Mouse (Mus musculus): ENCODE measurements around the gene Atp13a3. TPM values are rescaled to one million over a fixed set of nuclear protein-coding genes. Genes with fewer than 3 reads are reported as not detected.

The Atp13a3 gene
- polyA plus RNA-seq, 1 experiment from 2014 or later, result 13.0 TPM

DNA sequence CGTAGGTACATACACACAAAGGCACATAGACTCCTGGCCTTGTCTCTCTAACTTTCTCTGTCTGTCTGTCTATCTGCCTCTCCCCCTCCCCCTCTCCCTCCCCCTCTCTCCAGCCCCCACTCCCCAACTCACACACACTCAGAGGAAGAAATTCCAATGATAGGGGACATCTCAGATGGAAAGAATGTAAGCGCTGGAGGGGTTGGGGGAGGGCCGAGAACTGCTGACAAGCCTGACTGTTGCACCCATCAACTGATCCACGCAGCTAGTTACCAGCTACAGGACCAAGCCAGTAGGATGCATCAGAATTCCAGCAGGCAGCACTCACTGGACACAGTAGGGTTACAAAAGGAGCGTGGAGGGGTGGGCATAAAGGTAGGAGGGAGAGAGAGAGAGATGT is 34.1 kb upstream of the Atp13a3 start:
- no peak overlapping the region for H3K27ac ChIP-seq (ENCODE audit: low read depth, low read length)
- H3K27me3 ChIP-seq (ENCODE audit: control insufficient read depth, insufficient read depth, low read length), result no peaks in the 10 kb centered on the region
- H3K4me2 ChIP-seq (ENCODE audit: low read depth, low read length), result no peak overlapping the region
- WGBS, result 82% methylated on average over 5 of the region's 5 CpGs
- H3K9me3 ChIP-seq (ENCODE audit: control insufficient read depth, low read length), result no peaks in the 10 kb centered on the region
- no peaks in the 10 kb centered on the region for H3K4me1 ChIP-seq (ENCODE audit: control insufficient read depth, insufficient read depth, low read length)
- ATAC-seq (ENCODE audit: low read depth), result no peak
- H3K36me3 ChIP-seq (ENCODE audit: control insufficient read depth, insufficient read depth, low read length), result no peaks in the 10 kb centered on the region
- no peak overlapping the region for H3K9ac ChIP-seq (replicated peaks; ENCODE audit: low read depth, low read length)
- H3K4me3 ChIP-seq (ENCODE audit: low read depth, low read length), result no peak overlapping the region

DNA sequence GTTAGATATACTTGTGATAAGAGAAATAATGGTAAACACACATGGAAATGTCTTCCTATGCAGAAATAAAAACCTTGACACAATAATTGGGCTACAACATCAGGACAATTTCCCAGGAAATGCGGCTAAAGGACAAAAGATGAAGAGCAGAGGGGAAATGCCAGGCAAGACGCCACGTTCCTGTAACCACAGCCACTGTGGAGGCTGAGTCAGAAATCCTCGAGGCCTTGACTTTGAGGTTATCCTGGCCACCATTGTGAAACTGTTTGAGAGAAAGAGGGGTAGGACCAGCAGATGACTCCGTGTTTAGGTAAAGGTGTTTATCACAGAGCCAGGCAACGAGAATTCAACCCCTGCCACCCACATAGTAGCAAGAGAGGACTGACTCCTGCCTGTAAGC is 33.6 kb upstream of the Atp13a3 start:
- no peak for ATAC-seq (ENCODE audit: low read depth)
- H3K4me1 ChIP-seq (ENCODE audit: control insufficient read depth, insufficient read depth, low read length), result no peaks in the 10 kb centered on the region
- H3K4me2 ChIP-seq (ENCODE audit: low read depth, low read length), result no peak overlapping the region
- 84% methylated on average over 6 of the region's 6 CpGs for WGBS
- H3K9me3 ChIP-seq (ENCODE audit: control insufficient read depth, low read length), result no peaks in the 10 kb centered on the region
- H3K36me3 ChIP-seq (ENCODE audit: control insufficient read depth, insufficient read depth, low read length), result no peaks in the 10 kb centered on the region
- no peak overlapping the region for H3K9ac ChIP-seq (replicated peaks; ENCODE audit: low read depth, low read length)
- no peak overlapping the region for H3K4me3 ChIP-seq (ENCODE audit: low read depth, low read length)
- no peak overlapping the region for H3K27ac ChIP-seq (ENCODE audit: low read depth, low read length)
- H3K27me3 ChIP-seq (ENCODE audit: control insufficient read depth, insufficient read depth, low read length), result no peaks in the 10 kb centered on the region

DNA sequence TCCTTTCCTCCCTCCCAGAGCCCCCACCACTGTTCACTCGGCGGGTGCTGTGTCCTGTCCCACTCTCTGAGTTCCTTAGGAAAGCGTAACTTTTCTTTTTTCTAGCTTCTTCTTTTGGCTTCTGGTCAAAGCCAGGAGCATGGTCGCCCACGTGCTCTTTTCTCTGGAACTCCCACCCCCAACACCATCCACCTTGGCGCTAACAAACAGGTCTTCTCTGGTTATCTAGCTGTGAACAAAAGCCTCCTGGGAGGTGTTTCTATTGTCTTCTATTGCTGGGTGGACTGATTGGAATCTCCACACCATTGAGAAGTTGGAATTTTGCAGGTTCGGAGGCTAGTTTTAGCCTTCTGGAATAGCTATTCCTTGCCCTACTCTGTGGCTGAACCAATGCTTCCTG is 30.5 kb upstream of the Atp13a3 start:
- WGBS, result 87% methylated on average over 7 of the region's 7 CpGs
- Histone ChIP-seq H3K4me3 (ENCODE audit: low read depth, low read length) (no peak overlapping the region), H3K4me2 (ENCODE audit: low read depth, low read length) (no peak overlapping the region), H3K4me1 (ENCODE audit: control insufficient read depth, insufficient read depth, low read length) (no peaks in the 10 kb centered on the region), H3K36me3 (ENCODE audit: control insufficient read depth, insufficient read depth, low read length) (no peaks in the 10 kb centered on the region), H3K9me3 (ENCODE audit: control insufficient read depth, low read length) (no peaks in the 10 kb centered on the region), H3K27me3 (ENCODE audit: control insufficient read depth, insufficient read depth, low read length) (no peaks in the 10 kb centered on the region), H3K27ac (ENCODE audit: low read depth, low read length) (no peak overlapping the region), H3K9ac (replicated peaks; ENCODE audit: low read depth, low read length) (no peak overlapping the region)
- ATAC-seq (ENCODE audit: low read depth), result no peak

DNA sequence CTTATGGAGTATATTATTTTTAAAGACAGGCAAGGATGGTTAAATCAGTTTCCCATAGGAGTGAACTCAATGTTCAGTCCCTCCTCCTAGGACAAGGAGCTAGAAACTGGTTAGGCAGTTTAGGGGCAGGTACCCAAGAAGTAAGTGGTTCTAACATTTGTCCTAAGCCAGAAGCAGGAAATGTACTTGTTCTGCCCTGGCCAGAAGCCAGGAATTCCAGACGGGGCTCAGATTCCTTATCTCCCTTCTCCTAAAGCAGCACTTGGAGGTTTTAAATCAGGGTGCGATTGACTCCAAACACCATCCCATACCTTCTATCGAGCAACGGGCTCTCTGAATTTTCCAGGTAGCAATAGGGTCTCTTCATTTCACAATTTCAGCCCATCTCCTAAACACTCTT is 29.6 kb upstream of the Atp13a3 start:
- WGBS, result 81% methylated on average over 4 of the region's 4 CpGs
- no peaks in the 10 kb centered on the region for H3K36me3 ChIP-seq (ENCODE audit: control insufficient read depth, insufficient read depth, low read length)

DNA sequence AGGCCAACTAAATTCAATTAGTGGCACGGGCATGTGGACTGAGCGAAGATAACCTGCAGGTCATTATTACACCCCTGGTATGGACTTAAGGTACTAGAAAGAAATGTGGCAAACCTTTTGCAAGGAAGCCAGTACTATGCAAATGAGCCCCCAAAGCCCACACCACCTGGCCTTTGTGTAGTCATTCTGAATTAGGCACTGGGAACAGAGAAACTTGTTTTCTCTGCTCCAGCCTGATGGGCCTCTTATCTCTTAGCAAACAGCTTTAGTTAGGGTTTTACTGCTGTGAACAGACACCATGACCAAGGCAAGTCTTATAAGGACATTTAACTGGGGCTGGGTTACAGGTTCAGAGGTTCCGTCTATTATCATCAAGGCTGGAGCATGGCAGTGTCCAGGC is 27.4 kb upstream of the Atp13a3 start:
- no peaks in the 10 kb centered on the region for H3K9me3 ChIP-seq (ENCODE audit: control insufficient read depth, low read length)
- H3K36me3 ChIP-seq (ENCODE audit: control insufficient read depth, insufficient read depth, low read length), result no peaks in the 10 kb centered on the region
- ATAC-seq (ENCODE audit: low read depth), result no peak
- H3K27me3 ChIP-seq (ENCODE audit: control insufficient read depth, insufficient read depth, low read length), result no peaks in the 10 kb centered on the region
- H3K9ac ChIP-seq (replicated peaks; ENCODE audit: low read depth, low read length), result no peak overlapping the region
- H3K4me2 ChIP-seq (ENCODE audit: low read depth, low read length), result no peak overlapping the region
- H3K27ac ChIP-seq (ENCODE audit: low read depth, low read length), result no peak overlapping the region
- no peaks in the 10 kb centered on the region for H3K4me1 ChIP-seq (ENCODE audit: control insufficient read depth, insufficient read depth, low read length)
- H3K4me3 ChIP-seq (ENCODE audit: low read depth, low read length), result no peak overlapping the region
- whole genome bisulfite sequencing, result 93% methylated on average over 3 of the region's 3 CpGs

More for the DNA sequence above, 29.6 kb upstream of the Atp13a3 start:
- Histone ChIP-seq H3K9me3 (ENCODE audit: control insufficient read depth, low read length) (no peaks in the 10 kb centered on the region), H3K4me2 (ENCODE audit: low read depth, low read length) (no peak overlapping the region), H3K4me3 (ENCODE audit: low read depth, low read length) (no peak overlapping the region), H3K4me1 (ENCODE audit: control insufficient read depth, insufficient read depth, low read length) (no peaks in the 10 kb centered on the region), H3K27me3 (ENCODE audit: control insufficient read depth, insufficient read depth, low read length) (no peaks in the 10 kb centered on the region), H3K27ac (ENCODE audit: low read depth, low read length) (no peak overlapping the region), H3K9ac (replicated peaks; ENCODE audit: low read depth, low read length) (no peak overlapping the region)
- no peak for ATAC-seq (ENCODE audit: low read depth)

DNA sequence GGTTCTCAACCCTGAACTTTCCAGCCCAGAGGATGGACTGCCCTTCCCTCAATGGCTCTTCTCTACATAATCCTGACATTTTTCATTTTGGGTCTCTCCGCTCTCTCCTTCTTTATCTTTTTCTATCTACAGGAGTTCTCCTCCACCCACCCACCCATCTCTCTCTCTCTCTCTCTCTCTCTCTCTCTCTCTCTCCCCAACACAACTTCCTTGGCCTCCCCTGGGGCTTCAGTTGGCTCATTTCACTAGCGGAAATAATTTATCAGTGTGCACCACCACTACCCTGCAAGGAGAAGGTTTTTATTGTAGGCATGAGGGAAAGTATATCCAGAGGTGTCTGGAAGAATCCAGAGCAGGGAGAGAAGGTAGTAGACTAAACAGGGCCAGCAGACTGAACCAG is 26.3 kb upstream of the Atp13a3 start:
- no peaks in the 10 kb centered on the region for H3K4me1 ChIP-seq (ENCODE audit: control insufficient read depth, insufficient read depth, low read length)
- no peak overlapping the region for H3K4me2 ChIP-seq (ENCODE audit: low read depth, low read length)
- H3K9me3 ChIP-seq (ENCODE audit: control insufficient read depth, low read length), result no peaks in the 10 kb centered on the region
- no peaks in the 10 kb centered on the region for H3K36me3 ChIP-seq (ENCODE audit: control insufficient read depth, insufficient read depth, low read length)
- WGBS, result 86% methylated on average over 2 of the region's 2 CpGs
- no peak for ATAC-seq (ENCODE audit: low read depth)
- no peak overlapping the region for H3K4me3 ChIP-seq (ENCODE audit: low read depth, low read length)
- no peaks in the 10 kb centered on the region for H3K27me3 ChIP-seq (ENCODE audit: control insufficient read depth, insufficient read depth, low read length)
- no peak overlapping the region for H3K27ac ChIP-seq (ENCODE audit: low read depth, low read length)
- no peak overlapping the region for H3K9ac ChIP-seq (replicated peaks; ENCODE audit: low read depth, low read length)

DNA sequence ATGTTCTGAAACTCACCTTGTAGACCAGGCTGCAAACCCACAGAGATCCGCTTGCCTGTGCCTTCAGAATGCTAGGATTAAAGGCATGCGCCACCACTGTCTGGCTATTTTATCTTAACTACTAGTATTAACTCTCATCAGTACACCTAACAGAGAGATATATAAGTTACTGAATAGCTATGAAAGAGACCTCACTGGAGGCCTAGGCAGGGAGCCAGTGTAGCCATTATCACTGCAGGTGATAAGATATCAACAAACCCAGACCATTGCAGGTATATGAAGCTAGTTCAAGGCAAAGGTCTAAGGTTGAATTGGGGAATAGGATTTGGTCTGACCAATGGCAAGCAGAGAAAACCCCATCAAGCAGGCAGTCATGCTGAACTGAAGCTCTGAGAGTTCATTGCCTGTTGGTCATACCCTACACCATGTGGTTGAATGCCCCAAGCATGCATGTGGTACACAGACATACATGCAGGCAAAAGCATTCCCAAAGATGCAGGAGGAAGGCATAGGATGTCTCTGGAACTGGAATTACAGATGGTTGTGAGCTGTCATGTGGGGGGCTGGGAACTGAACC is 24.8 kb upstream of the Atp13a3 start:
- 97% methylated on average over 2 of the region's 2 CpGs for WGBS
- Histone ChIP-seq H3K4me3 (ENCODE audit: low read depth, low read length) (no peak overlapping the region), H3K9ac (replicated peaks; ENCODE audit: low read depth, low read length) (no peak overlapping the region), H3K36me3 (ENCODE audit: control insufficient read depth, insufficient read depth, low read length) (no peaks in the 10 kb centered on the region), H3K4me2 (ENCODE audit: low read depth, low read length) (no peak overlapping the region), H3K4me1 (ENCODE audit: control insufficient read depth, insufficient read depth, low read length) (no peaks in the 10 kb centered on the region), H3K9me3 (ENCODE audit: control insufficient read depth, low read length) (no peaks in the 10 kb centered on the region), H3K27me3 (ENCODE audit: control insufficient read depth, insufficient read depth, low read length) (no peaks in the 10 kb centered on the region), H3K27ac (ENCODE audit: low read depth, low read length) (no peak overlapping the region)
- no peak for ATAC-seq (ENCODE audit: low read depth)

DNA sequence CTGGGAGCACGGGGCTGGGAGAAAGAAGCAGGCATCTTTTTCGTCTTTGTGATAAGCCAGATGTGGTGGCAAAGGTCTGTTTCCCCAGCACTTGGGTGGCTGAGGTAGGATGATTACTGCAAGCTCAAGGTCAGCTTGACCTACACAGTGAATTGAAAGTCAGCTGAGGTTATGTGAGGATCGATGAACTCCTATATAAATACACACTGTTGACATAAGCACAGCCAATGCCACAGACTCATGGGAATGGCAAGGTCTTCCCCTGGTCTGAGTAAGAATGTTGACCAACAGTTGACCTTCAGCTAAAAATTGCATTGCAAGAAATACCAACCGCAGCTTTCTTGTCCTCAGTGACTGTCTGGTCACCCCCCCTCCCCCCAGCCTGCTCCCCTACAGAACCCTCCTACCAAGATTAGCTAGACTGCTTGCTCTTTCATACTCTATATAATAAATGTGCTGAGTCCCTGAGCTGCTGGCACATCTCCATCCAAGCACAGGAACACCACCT is 23.0 kb upstream of the Atp13a3 start:
- no peak overlapping the region for H3K27ac ChIP-seq (ENCODE audit: low read depth, low read length)
- no peak overlapping the region for H3K4me3 ChIP-seq (ENCODE audit: low read depth, low read length)
- WGBS, result 82% methylated on average over 4 of the region's 4 CpGs
- no peaks in the 10 kb centered on the region for H3K27me3 ChIP-seq (ENCODE audit: control insufficient read depth, insufficient read depth, low read length)
- H3K4me2 ChIP-seq (ENCODE audit: low read depth, low read length), result no peak overlapping the region
- ATAC-seq (ENCODE audit: low read depth), result no peak
- no peaks in the 10 kb centered on the region for H3K4me1 ChIP-seq (ENCODE audit: control insufficient read depth, insufficient read depth, low read length)
- H3K9me3 ChIP-seq (ENCODE audit: control insufficient read depth, low read length), result no peaks in the 10 kb centered on the region
- no peak overlapping the region for H3K9ac ChIP-seq (replicated peaks; ENCODE audit: low read depth, low read length)
- no peaks in the 10 kb centered on the region for H3K36me3 ChIP-seq (ENCODE audit: control insufficient read depth, insufficient read depth, low read length)

DNA sequence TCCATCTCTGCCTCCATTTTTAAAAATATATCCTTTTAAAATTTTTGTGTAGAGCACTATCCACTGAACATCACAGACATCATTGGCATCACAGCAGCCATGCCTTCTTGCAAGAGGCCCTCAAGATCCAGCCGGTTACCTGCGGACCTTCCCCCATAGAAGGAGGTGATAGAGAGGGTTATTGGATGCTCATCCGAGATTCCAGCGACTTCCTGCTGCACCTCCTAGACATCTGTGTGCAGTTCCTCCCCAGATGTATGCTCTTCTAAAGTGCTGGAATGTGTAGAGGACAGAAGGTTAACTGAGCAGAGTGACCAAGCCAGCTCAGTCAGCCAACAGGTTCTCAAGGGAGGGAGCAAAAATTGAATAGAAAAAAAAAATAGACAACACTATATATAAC is 21.7 kb upstream of the Atp13a3 start:
- H3K4me1 ChIP-seq (ENCODE audit: control insufficient read depth, insufficient read depth, low read length), result no peaks in the 10 kb centered on the region
- no peaks in the 10 kb centered on the region for H3K36me3 ChIP-seq (ENCODE audit: control insufficient read depth, insufficient read depth, low read length)
- H3K27me3 ChIP-seq (ENCODE audit: control insufficient read depth, insufficient read depth, low read length), result no peaks in the 10 kb centered on the region
- no peak for ATAC-seq (ENCODE audit: low read depth)
- no peak overlapping the region for H3K4me2 ChIP-seq (ENCODE audit: low read depth, low read length)
- WGBS, result 82% methylated on average over 4 of the region's 4 CpGs
- no peaks in the 10 kb centered on the region for H3K9me3 ChIP-seq (ENCODE audit: control insufficient read depth, low read length)
- no peak overlapping the region for H3K9ac ChIP-seq (replicated peaks; ENCODE audit: low read depth, low read length)
- no peak overlapping the region for H3K27ac ChIP-seq (ENCODE audit: low read depth, low read length)
- no peak overlapping the region for H3K4me3 ChIP-seq (ENCODE audit: low read depth, low read length)

Measured in neural tube, embryonic 14.5 days (tissue).